Mouse (Mus musculus) thymus, adult 2 months (tissue): ENCODE results near the gene Hcst. TPM values are rescaled to one million over a fixed set of nuclear protein-coding genes. Genes with fewer than 3 reads are reported as not detected.

ENCODE experiments used
- DNase-seq: peaks from one replicate; pipeline ENCODE4 v3.0.0; 2021
- H3K27ac ChIP-seq: fragments of 200-500 bp; 2 replicates; pipeline ENCODE4 v1.5.1; 2012; ENCODE audit warnings: low read length, control low read depth; ENCODE audit not compliant: control insufficient read depth, insufficient read depth
- H3K27me3 ChIP-seq: fragments of 200-500 bp; 2 replicates; pipeline ENCODE4 v1.6.1; 2012; ENCODE audit warnings: mild to moderate bottlenecking, low read length, moderate library complexity, mixed read lengths; ENCODE audit not compliant: control insufficient read depth, insufficient read depth
- H3K36me3 ChIP-seq: fragments of 200-500 bp; 2 replicates; pipeline ENCODE4 v1.6.1; 2012; ENCODE audit warnings: mild to moderate bottlenecking, low read length, moderate library complexity; ENCODE audit not compliant: control insufficient read depth, insufficient read depth
- H3K4me1 ChIP-seq: fragments of 200-500 bp; replicated peaks from 2 replicates; pipeline ENCODE4 v1.6.1; 2012; ENCODE audit warnings: low read length; ENCODE audit not compliant: control insufficient read depth, insufficient read depth
- H3K4me3 ChIP-seq: fragments of 200-500 bp; 2 replicates; pipeline ENCODE4 v1.5.1; 2012; ENCODE audit warnings: mild to moderate bottlenecking, low read length, control low read depth, moderate library complexity; ENCODE audit not compliant: control insufficient read depth, insufficient read depth
- CTCF ChIP-seq: fragments of 200-500 bp; IDR thresholded peaks from 2 replicates; pipeline ENCODE4 v1.5.1; 2012; ENCODE audit warnings: mild to moderate bottlenecking, control low read depth, low read length, moderate library complexity, borderline replicate concordance; ENCODE audit not compliant: control insufficient read depth, poor library complexity, insufficient read depth; ENCODE audit errors: extremely low read depth
- POLR2A ChIP-seq: fragments of 200-500 bp; IDR thresholded peaks from 2 replicates; pipeline ENCODE4 v1.6.1; 2012; ENCODE audit warnings: mild to moderate bottlenecking, low read length, control low read depth, moderate library complexity; ENCODE audit not compliant: control insufficient read depth, poor library complexity, insufficient read depth; ENCODE audit errors: extremely low read depth
- WGBS: fragments of 180-500 bp; shearing (Covaris S2); methylation state at CpG from one replicate; pipeline ENCODE4 v1.1.7; 2018; 5-methylcytosine and 5-hydroxymethylcytosine counted together
- polyA plus RNA-seq: library from polyadenylated mRNA; depleted of rRNA; stranded (reverse); fragments of >200 nt; gene quantifications from 2 replicates; pipeline ENCODE4 v1.2.3, GENCODE M21; 2012

The Hcst gene
- polyA plus RNA-seq, 1 experiment = 279 TPM

- Histone ChIP-seq H3K4me3 (no peak overlapping the region), H3K4me1 (peaks cover 19% of the 10 kb centered on the region; the same call in 1 of the 2 replicates), H3K36me3 (no peaks in the 10 kb centered on the region), H3K27ac (no peak overlapping the region), H3K27me3 (peaks cover 9% of the 10 kb centered on the region; the same call in 1 of the 2 replicates)
- no peak for DNase-seq
- TF ChIP-seq CTCF (no peak), POLR2A (no peak)
- WGBS = 4% methylated on average over 38 of the region's 38 CpGs
Measured at GRCm38 (mm10) chr7:30444154-30444970, 24.7 kb upstream of the Hcst start.

GRCm38 (mm10) chr7:30443696-30444095 lies 24.0 kb upstream of the Hcst start:
- peaks cover 9% of the 10 kb centered on the region; the same call in 1 of the 2 replicates for H3K27me3 ChIP-seq
- H3K36me3 ChIP-seq = no peaks in the 10 kb centered on the region
- no peak for DNase-seq
- WGBS = 32% methylated on average over 9 of the region's 9 CpGs
- H3K4me3 ChIP-seq = no peak overlapping the region
- H3K27ac ChIP-seq = no peak overlapping the region
- no peak for TF ChIP-seq POLR2A
- TF ChIP-seq CTCF = no peak
- peaks cover 19% of the 10 kb centered on the region; the same call in 1 of the 2 replicates for H3K4me1 ChIP-seq

GRCm38 (mm10) chr7:30440697-30441096 lies 21.0 kb upstream of the Hcst start:
- H3K27ac ChIP-seq = no peak overlapping the region
- H3K4me1 ChIP-seq = peaks cover 19% of the 10 kb centered on the region; the same call in 1 of the 2 replicates
- no peak for TF ChIP-seq POLR2A
- peak; percentile 79; the same call in 1 of the 2 replicates for TF ChIP-seq CTCF
- H3K4me3 ChIP-seq = no peak overlapping the region
- WGBS = 45% methylated on average over 2 of the region's 5 CpGs
- H3K36me3 ChIP-seq = no peaks in the 10 kb centered on the region
- DNase-seq = peak; percentile 55
- H3K27me3 ChIP-seq = peaks cover 9% of the 10 kb centered on the region; the same call in 1 of the 2 replicates

GRCm38 (mm10) chr7:30439734-30440133 lies 20.1 kb upstream of the Hcst start:
- WGBS = 82% methylated on average over 13 of the region's 13 CpGs
- no peak overlapping the region for H3K27ac ChIP-seq
- TF ChIP-seq CTCF (no peak), POLR2A (no peak)
- H3K4me1 ChIP-seq = peaks cover 12% of the 10 kb centered on the region; the same call in 1 of the 2 replicates
- H3K36me3 ChIP-seq = no peaks in the 10 kb centered on the region
- peaks cover 2% of the 10 kb centered on the region; the same call in 1 of the 2 replicates for H3K27me3 ChIP-seq
- no peak overlapping the region for H3K4me3 ChIP-seq
- no peak for DNase-seq

GRCm38 (mm10) chr7:30436879-30437278 lies 17.2 kb upstream of the Hcst start:
- H3K27ac ChIP-seq = no peak overlapping the region
- no peaks in the 10 kb centered on the region; the same call in 1 of the 2 replicates for H3K27me3 ChIP-seq
- TF ChIP-seq POLR2A = no peak
- no peak for TF ChIP-seq CTCF
- no peaks in the 10 kb centered on the region for H3K36me3 ChIP-seq
- 16% methylated on average over 10 of the region's 10 CpGs for WGBS
- DNase-seq = no peak
- no peak overlapping the region for H3K4me3 ChIP-seq
- 0 out of 2 replicates have a peak, but pooled peaks cover 4% of the 10 kb centered on the region for H3K4me1 ChIP-seq

- TF ChIP-seq POLR2A (no peak), CTCF (no peak)
- H3K4me3 ChIP-seq = no peak overlapping the region
- H3K4me1 ChIP-seq = 0 out of 2 replicates have a peak, but pooled peaks cover 4% of the 10 kb centered on the region
- H3K27ac ChIP-seq = no peak overlapping the region
- WGBS = 44% methylated on average over 9 of the region's 9 CpGs
- H3K27me3 ChIP-seq = no peaks in the 10 kb centered on the region; the same call in 1 of the 2 replicates
- no peak for DNase-seq
- no peaks in the 10 kb centered on the region for H3K36me3 ChIP-seq
Measured at GRCm38 (mm10) chr7:30435156-30435555, 15.5 kb upstream of the Hcst start.
